Mouse (Mus musculus) spleen, adult 2 months (tissue): ENCODE measurements around the gene Bsg.

Source experiments
- CTCF ChIP-seq: fragments of 200-500 bp; IDR thresholded peaks from 2 replicates; pipeline ENCODE4 v1.5.1; 2011; ENCODE audit warnings: mild to moderate bottlenecking, inconsistent platforms; ENCODE audit not compliant: insufficient read depth, insufficient read length, insufficient replicate concordance; ENCODE audit errors: extremely low read depth
- POLR2A ChIP-seq: fragments of 200-500 bp; IDR thresholded peaks from 2 replicates; pipeline ENCODE4 v1.6.1; 2011; ENCODE audit warnings: low read depth, low read length, inconsistent platforms

DNA sequence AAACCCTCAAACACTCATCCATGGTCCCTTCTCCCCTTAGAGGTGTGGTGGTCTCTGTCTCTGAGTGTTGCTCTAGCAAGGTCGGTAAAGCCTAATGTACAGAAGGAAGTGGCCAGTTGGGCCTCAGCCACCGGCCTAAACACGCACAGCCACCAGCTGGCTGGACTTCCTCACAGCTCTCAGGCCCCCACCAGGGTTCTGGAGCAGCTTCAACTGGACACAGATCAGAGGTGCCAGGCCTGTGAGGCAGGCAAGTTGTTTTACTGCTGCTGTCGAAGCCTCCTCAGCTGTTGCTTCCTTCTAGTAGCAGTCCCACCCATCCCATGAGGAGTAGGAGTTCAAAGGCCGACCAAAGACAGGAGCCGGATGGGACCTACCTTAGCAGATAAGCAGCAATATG is 6.4 kb upstream of the Bsg start:
- TF ChIP-seq POLR2A (no peak), CTCF (no peak)
